Mouse (Mus musculus) heart, embryonic 13.5 days (tissue): ENCODE data around the gene Tm9sf4. TPM values are rescaled to one million over a fixed set of nuclear protein-coding genes. Genes with fewer than 3 reads are reported as not detected.

ENCODE experiments used
- ATAC-seq: fragments of 200-750 bp; cut with Nextera tagmentation; 2 replicates; pipeline ENCODE4 v1.8.0; 2017; ENCODE audit warnings: moderate TSS enrichment; ENCODE audit not compliant: insufficient number of reproducible peaks, low FRiP score, low TSS enrichment; ENCODE audit errors: extremely low read depth
- H3K27ac ChIP-seq: fragments of 300-500 bp; sonication (generic); replicated peaks from 2 replicates; pipeline ENCODE4 v1.5.1; 2015; ENCODE audit warnings: moderate library complexity, mild to moderate bottlenecking, inconsistent platforms
- H3K27me3 ChIP-seq: fragments of 300-500 bp; sonication (generic); replicated peaks from 2 replicates; pipeline ENCODE4 v1.6.1; 2015; ENCODE audit warnings: mild to moderate bottlenecking, inconsistent platforms
- H3K36me3 ChIP-seq: fragments of 300-500 bp; sonication (generic); 2 replicates; pipeline ENCODE4 v1.6.1; 2015; ENCODE audit warnings: mild to moderate bottlenecking, inconsistent platforms
- H3K4me1 ChIP-seq: fragments of 300-500 bp; sonication (generic); 2 replicates; pipeline ENCODE4 v1.6.1; 2015; ENCODE audit warnings: inconsistent platforms
- H3K4me2 ChIP-seq: fragments of 300-500 bp; sonication (generic); 2 replicates; pipeline ENCODE4 v1.6.1; 2015; ENCODE audit warnings: inconsistent platforms, mild to moderate bottlenecking, moderate library complexity
- H3K4me3 ChIP-seq: fragments of 300-500 bp; sonication (generic); 2 replicates; pipeline ENCODE4 v1.5.1; 2015; ENCODE audit warnings: moderate library complexity, mild to moderate bottlenecking, inconsistent platforms
- H3K9ac ChIP-seq: fragments of 300-500 bp; sonication (generic); 2 replicates; pipeline ENCODE4 v1.6.1; 2015; ENCODE audit warnings: inconsistent platforms, mild to moderate bottlenecking, moderate library complexity
- H3K9me3 ChIP-seq: fragments of 300-500 bp; sonication (generic); 2 replicates; pipeline ENCODE4 v1.6.1; 2016; ENCODE audit warnings: inconsistent platforms
- WGBS: fragments of 180-500 bp; shearing (Covaris S2); methylation state at CpG from one replicate; pipeline ENCODE4 v1.1.7; 2015; ENCODE audit warnings: mixed read lengths; 5-methylcytosine and 5-hydroxymethylcytosine counted together
- polyA plus RNA-seq: library from polyadenylated mRNA; unstranded; fragments of >200 nt; fragmentation: Nextera tagmentation; extraction: Ambion mirVana; gene quantifications from 2 replicates; pipeline ENCODE4 v1.2.1, GENCODE M21; 2015

Tm9sf4 gene
- polyA plus RNA-seq, 1 experiment from 2014 or later = 59.0 TPM

GRCm38 (mm10) chr2:153217826-153218340 lies 56.8 kb downstream of the Tm9sf4 start:
- H3K4me3 ChIP-seq = no peak overlapping the region
- no peak for ATAC-seq
- 49% methylated on average over 10 of the region's 10 CpGs for WGBS
- H3K4me2 ChIP-seq = no peak overlapping the region
- H3K9ac ChIP-seq = no peak overlapping the region
- no peaks in the 10 kb centered on the region for H3K36me3 ChIP-seq
- no peaks in the 10 kb centered on the region for H3K27me3 ChIP-seq
- no peaks in the 10 kb centered on the region for H3K9me3 ChIP-seq
- H3K27ac ChIP-seq = no peak overlapping the region
- H3K4me1 ChIP-seq = peaks cover 29% of the 10 kb centered on the region

- H3K4me2 ChIP-seq = no peak overlapping the region
- WGBS = 62% methylated on average over 3 of the region's 3 CpGs
- no peak overlapping the region for H3K4me3 ChIP-seq
- no peaks in the 10 kb centered on the region for H3K27me3 ChIP-seq
- peaks cover 29% of the 10 kb centered on the region for H3K4me1 ChIP-seq
- H3K27ac ChIP-seq = no peak overlapping the region
- no peaks in the 10 kb centered on the region for H3K36me3 ChIP-seq
- ATAC-seq = no peak
- no peaks in the 10 kb centered on the region for H3K9me3 ChIP-seq
- no peak overlapping the region for H3K9ac ChIP-seq
These were observed 57.4 kb downstream of the Tm9sf4 start for GRCm38 (mm10) chr2:153218516-153218915.

GRCm38 (mm10) chr2:153221620-153222019 lies 60.5 kb downstream of the Tm9sf4 start:
- H3K9ac ChIP-seq = no peak overlapping the region
- no peak overlapping the region for H3K4me2 ChIP-seq
- 43% methylated on average over 4 of the region's 4 CpGs for WGBS
- no peak for ATAC-seq
- no peaks in the 10 kb centered on the region for H3K36me3 ChIP-seq
- H3K4me1 ChIP-seq = peaks cover 27% of the 10 kb centered on the region
- no peaks in the 10 kb centered on the region for H3K27me3 ChIP-seq
- H3K4me3 ChIP-seq = no peak overlapping the region
- H3K27ac ChIP-seq = no peak overlapping the region
- no peaks in the 10 kb centered on the region for H3K9me3 ChIP-seq

- ATAC-seq = no peak
- no peak overlapping the region for H3K27ac ChIP-seq
- H3K36me3 ChIP-seq = peaks cover under 1% of the 10 kb centered on the region; the same call in 1 of the 2 replicates
- no peak overlapping the region for H3K4me2 ChIP-seq
- H3K9me3 ChIP-seq = no peaks in the 10 kb centered on the region
- peaks cover 31% of the 10 kb centered on the region for H3K4me1 ChIP-seq
- H3K9ac ChIP-seq = no peak overlapping the region
- no peak overlapping the region for H3K4me3 ChIP-seq
- no peaks in the 10 kb centered on the region for H3K27me3 ChIP-seq
These were observed 61.0 kb downstream of the Tm9sf4 start for GRCm38 (mm10) chr2:153222130-153222529.

GRCm38 (mm10) chr2:153222566-153222965 lies 61.5 kb downstream of the Tm9sf4 start:
- no peak for ATAC-seq
- H3K4me2 ChIP-seq = no peak overlapping the region
- H3K27me3 ChIP-seq = no peaks in the 10 kb centered on the region
- H3K9ac ChIP-seq = no peak overlapping the region
- no peaks in the 10 kb centered on the region for H3K9me3 ChIP-seq
- WGBS = 85% methylated on average over 2 of the region's 2 CpGs
- H3K27ac ChIP-seq = no peak overlapping the region
- H3K36me3 ChIP-seq = peaks cover 5% of the 10 kb centered on the region; the same call in 1 of the 2 replicates
- peaks cover 31% of the 10 kb centered on the region for H3K4me1 ChIP-seq
- H3K4me3 ChIP-seq = no peak overlapping the region

GRCm38 (mm10) chr2:153224946-153225594 lies 64.0 kb downstream of the Tm9sf4 start, which contains the start of gene Tspyl3:
Tspyl3 (minus strand) TSS chr2:153225441.
- WGBS = under 1% methylated on average over 31 of the region's 31 CpGs
- Histone ChIP-seq H3K4me1 (peaks cover 41% of the 10 kb centered on the region), H3K9ac (peak within 1 kb of the TSS; percentile 90), H3K27me3 (no peaks in the 10 kb centered on the region), H3K9me3 (no peaks in the 10 kb centered on the region), H3K27ac (peak within 1 kb of the TSS; percentile 55), H3K4me2 (peak within 1 kb of the TSS; percentile 85), H3K36me3 (peaks cover 28% of the 10 kb centered on the region), H3K4me3 (peak within 1 kb of the TSS; percentile 66)
- ATAC-seq = no peak

- peak overlapping the region; percentile 90 for H3K9ac ChIP-seq
- ATAC-seq = no peak
- peak overlapping the region; percentile 66 for H3K4me3 ChIP-seq
- 7% methylated on average over 3 of the region's 3 CpGs for WGBS
- no peaks in the 10 kb centered on the region for H3K27me3 ChIP-seq
- peak overlapping the region; percentile 85 for H3K4me2 ChIP-seq
- H3K36me3 ChIP-seq = peaks cover 33% of the 10 kb centered on the region
- H3K4me1 ChIP-seq = peaks cover 41% of the 10 kb centered on the region
- peak overlapping the region; percentile 55; the same call in 1 of the 2 replicates for H3K27ac ChIP-seq
- H3K9me3 ChIP-seq = no peaks in the 10 kb centered on the region
These were observed 64.5 kb downstream of the Tm9sf4 start for GRCm38 (mm10) chr2:153225595-153225953.

- no peak for ATAC-seq
- no peak overlapping the region for H3K4me3 ChIP-seq
- H3K4me2 ChIP-seq = no peak overlapping the region
- no peak overlapping the region for H3K27ac ChIP-seq
- peaks cover 34% of the 10 kb centered on the region for H3K4me1 ChIP-seq
- no peak overlapping the region for H3K9ac ChIP-seq
- H3K36me3 ChIP-seq = peaks cover 57% of the 10 kb centered on the region
- no peaks in the 10 kb centered on the region for H3K9me3 ChIP-seq
- WGBS = 55% methylated on average over 4 of the region's 4 CpGs
- H3K27me3 ChIP-seq = no peaks in the 10 kb centered on the region
These were observed 66.9 kb downstream of the Tm9sf4 start for GRCm38 (mm10) chr2:153227959-153228358.

GRCm38 (mm10) chr2:153228523-153228922 lies 67.4 kb downstream of the Tm9sf4 start:
- Histone ChIP-seq H3K9me3 (no peaks in the 10 kb centered on the region), H3K27me3 (no peaks in the 10 kb centered on the region), H3K4me1 (peaks cover 34% of the 10 kb centered on the region), H3K4me3 (no peak overlapping the region), H3K9ac (no peak overlapping the region; the same call in 1 of the 2 replicates), H3K36me3 (peaks cover 63% of the 10 kb centered on the region), H3K27ac (no peak overlapping the region), H3K4me2 (no peak overlapping the region)
- ATAC-seq = no peak
- WGBS = 79% methylated on average over 5 of the region's 5 CpGs

GRCm38 (mm10) chr2:153237193-153237592 lies 76.1 kb downstream of the Tm9sf4 start:
- no peak overlapping the region for H3K4me3 ChIP-seq
- no peak overlapping the region for H3K4me2 ChIP-seq
- 75% methylated on average over 4 of the region's 4 CpGs for WGBS
- H3K9me3 ChIP-seq = no peaks in the 10 kb centered on the region
- H3K27ac ChIP-seq = no peak overlapping the region
- peaks cover 50% of the 10 kb centered on the region for H3K4me1 ChIP-seq
- H3K9ac ChIP-seq = 0 out of 2 replicates have a peak overlapping the region, but pooled peaks have one; percentile 29
- ATAC-seq = no peak
- H3K36me3 ChIP-seq = peaks cover 54% of the 10 kb centered on the region
- H3K27me3 ChIP-seq = no peaks in the 10 kb centered on the region

- H3K4me3 ChIP-seq = no peak overlapping the region
- H3K9ac ChIP-seq = peak overlapping the region; percentile 99
- H3K9me3 ChIP-seq = no peaks in the 10 kb centered on the region
- peaks cover 56% of the 10 kb centered on the region for H3K4me1 ChIP-seq
- 67% methylated on average over 4 of the region's 4 CpGs for WGBS
- peak overlapping the region; percentile 97; the same call in 1 of the 2 replicates for H3K27ac ChIP-seq
- H3K27me3 ChIP-seq = no peaks in the 10 kb centered on the region
- H3K4me2 ChIP-seq = peak overlapping the region; percentile 95
- ATAC-seq = no peak
- peaks cover 47% of the 10 kb centered on the region for H3K36me3 ChIP-seq
These were observed 76.8 kb downstream of the Tm9sf4 start for GRCm38 (mm10) chr2:153237891-153238290.

- H3K9ac ChIP-seq = peak overlapping the region; percentile 99
These were observed 77.3 kb downstream of the Tm9sf4 start for GRCm38 (mm10) chr2:153238406-153238805.

More at GRCm38 (mm10) chr2:153238406-153238805, 77.3 kb downstream of the Tm9sf4 start:
- Histone ChIP-seq H3K4me2 (peak overlapping the region; percentile 95), H3K27me3 (no peaks in the 10 kb centered on the region), H3K36me3 (peaks cover 42% of the 10 kb centered on the region), H3K4me1 (peaks cover 56% of the 10 kb centered on the region), H3K4me3 (peak overlapping the region; percentile 98), H3K27ac (peak overlapping the region; percentile 97), H3K9me3 (no peaks in the 10 kb centered on the region)
- ATAC-seq = no peak
- 58% methylated on average over 2 of the region's 2 CpGs for WGBS
